Comparison of ENCODE assay signal across 8 mouse cellular contexts in genomic region chr4:134401181-134401661, GRCm38 (mm10). TPM values are rescaled to one million over a fixed set of nuclear protein-coding genes. Genes with fewer than 3 reads are reported as not detected.
DNase-seq lines count a peak whose midpoint lies in the region; ATAC-seq and TF ChIP-seq lines count a peak whose summit lies in the region.

No protein-coding gene starts in this region.

- 6% methylated on average over 19 of the region's 19 CpGs for WGBS in hindbrain, embryonic 16.5 days

- peak; percentile 33; the same call in 1 of the 2 replicates for TF ChIP-seq POLR2A in cortical plate, adult 2 months (IDR thresholded peaks at IDR 0.05; ENCODE audit: extremely low read depth, insufficient read depth, low read length)

- ATAC-seq in G1E (ENCODE audit: extremely low read depth, insufficient number of reproducible peaks, low FRiP score, poor library complexity, severe bottlenecking) = peak; percentile 62
- ATAC-seq in hindbrain, embryonic 16.5 days = peak; percentile 71
- no peak for ATAC-seq in inflammation-experienced regulatory T-cells, adult 6 months

- H3K27ac ChIP-seq in cortical plate, adult 2 months (ENCODE audit: insufficient read depth, low read length) = peak overlapping the region; percentile 73; the same call in 1 of the 2 replicates
- peak overlapping the region; percentile 76 for H3K27ac ChIP-seq in hindbrain, embryonic 16.5 days (ENCODE audit: low read depth, low read length)

- H3K4me3 ChIP-seq in G1E (ENCODE audit: low read depth, low read length) = peak overlapping the region; percentile 66
- H3K4me3 ChIP-seq in cortical plate, adult 2 months (ENCODE audit: insufficient read depth, low read length) = peak overlapping the region; percentile 3
- H3K4me3 ChIP-seq in hindbrain, embryonic 16.5 days (ENCODE audit: low read length) = peak overlapping the region; percentile 44

- H3K9ac ChIP-seq in hindbrain, embryonic 16.5 days (ENCODE audit: low read depth, low read length) = peak overlapping the region; percentile 66

- peaks cover 39% of the 10 kb centered on the region for H3K27me3 ChIP-seq in G1E (ENCODE audit: insufficient read depth, low read length)
- H3K27me3 ChIP-seq in hindbrain, embryonic 16.5 days (replicated peaks; ENCODE audit: control insufficient read depth, insufficient read depth, low read length) = no peaks in the 10 kb centered on the region

- no peaks in the 10 kb centered on the region for H3K9me3 ChIP-seq in G1E (replicated peaks)
- no peaks in the 10 kb centered on the region for H3K9me3 ChIP-seq in hindbrain, embryonic 16.5 days (ENCODE audit: control insufficient read depth, low read length)

- DNase-seq in G1E (ENCODE audit: low spot score) = peak; percentile 84
- DNase-seq in gastrocnemius, adult 18-20 months (ENCODE audit: low spot score) = peak; percentile 43
- peak; percentile 81 to 86 for DNase-seq in left cerebral cortex, adult 9 months (ENCODE audit: low spot score in 2 of 2)
- DNase-seq in lung, postnatal 36 days = peak; percentile 61
- peak; percentile 82 to 88 for DNase-seq in right cerebral cortex, adult 2 months (ENCODE audit: low spot score in 2 of 2)

- peak overlapping the region; percentile 68 for H3K4me2 ChIP-seq in hindbrain, embryonic 16.5 days (ENCODE audit: low read length)

- TF ChIP-seq CTCF in G1E (IDR thresholded peaks at IDR 0.05; ENCODE audit: low read depth, low read length) = no peak
- no peak for TF ChIP-seq CTCF in cortical plate, adult 2 months (IDR thresholded peaks at IDR 0.05; ENCODE audit: extremely low read depth, insufficient read depth, low read length)

- peaks cover 18% of the 10 kb centered on the region for H3K36me3 ChIP-seq in G1E (replicated peaks)
- no peaks in the 10 kb centered on the region for H3K36me3 ChIP-seq in hindbrain, embryonic 16.5 days (ENCODE audit: control insufficient read depth, insufficient read depth, low read length)

- peaks cover 46% of the 10 kb centered on the region for H3K4me1 ChIP-seq in G1E (ENCODE audit: insufficient read depth, low read depth, low read length)
- peaks cover 14% of the 10 kb centered on the region for H3K4me1 ChIP-seq in cortical plate, adult 2 months (ENCODE audit: control insufficient read depth, insufficient read depth, low read length)
- H3K4me1 ChIP-seq in hindbrain, embryonic 16.5 days (ENCODE audit: control insufficient read depth, insufficient read depth, low read depth, low read length) = peaks cover 22% of the 10 kb centered on the region

RNA-seq across cellular contexts. Expression of gene Pafah2, which starts 5.1 kb away (rescaled TPM):
- total RNA-seq in G1E (2014; fragmentation: Nextera tagmentation) (15.1 and 16.3 TPM in 2 replicates), G1E (2017) (45.9 and 48.0 TPM in 2 replicates)
- polyA plus RNA-seq in G1E (2012) = 10.2 and 14.9 TPM in 2 replicates
- polyA plus RNA-seq in cortical plate, adult 2 months (2012; rRNA removed) = 8.9 and 9.3 TPM in 2 replicates
- 1 to 10 TPM; 2.5 to 2.6 TPM for total RNA-seq in gastrocnemius, adult 18-20 months (2021)
- polyA plus RNA-seq in hindbrain, embryonic 16.5 days (2015; fragmentation: Nextera tagmentation; extraction: Ambion mirVana) = 7.8 and 8.5 TPM in 2 replicates
- polyA plus RNA-seq in inflammation-experienced regulatory T-cells, adult 6 months (2017; shearing (Covaris generic)) = 1 to 10 TPM in 2 of 3 experiments, under 1 TPM in 1; 0.80 to 1.5 (median 1.2) TPM

RNA-seq across cellular contexts. Expression of gene Extl1, which starts 17.6 kb away (rescaled TPM):
- total RNA-seq in G1E (2014; fragmentation: Nextera tagmentation) (not detected in 2 replicates), G1E (2017) (0.05 TPM in 1 of 2 replicates, not detected in the other)
- not detected in 2 replicates for polyA plus RNA-seq in G1E (2012)
- polyA plus RNA-seq in cortical plate, adult 2 months (2012; rRNA removed) = 49.2 and 52.7 TPM in 2 replicates
- total RNA-seq in gastrocnemius, adult 18-20 months (2021) = 10 to 100 TPM; 25.5 to 31.9 TPM
- polyA plus RNA-seq in hindbrain, embryonic 16.5 days (2015; fragmentation: Nextera tagmentation; extraction: Ambion mirVana) = 0.65 and 0.66 TPM in 2 replicates
- 1 to 10 TPM in 2 of 3 experiments, under 1 TPM in 1; 0.21 to 1.3 (median 1.0) TPM for polyA plus RNA-seq in inflammation-experienced regulatory T-cells, adult 6 months (2017; shearing (Covaris generic))

RNA-seq across cellular contexts. Expression of gene Slc30a2, which starts 58.2 kb away (rescaled TPM):
- 3.8 and 4.6 TPM in 2 replicates for total RNA-seq in G1E (2014; fragmentation: Nextera tagmentation)
- 5.6 and 6.1 TPM in 2 replicates for total RNA-seq in G1E (2017)
- 4.7 and 8.2 TPM in 2 replicates for polyA plus RNA-seq in G1E (2012)
- polyA plus RNA-seq in cortical plate, adult 2 months (2012; rRNA removed) = 0.02 and 0.06 TPM in 2 replicates
- total RNA-seq in gastrocnemius, adult 18-20 months (2021) = 10 to 100 TPM in 1 of 2 experiments, 1 to 10 TPM in 1; 5.4 to 12.7 TPM
- polyA plus RNA-seq in hindbrain, embryonic 16.5 days (2015; fragmentation: Nextera tagmentation; extraction: Ambion mirVana) = 0.17 and 0.25 TPM in 2 replicates
- polyA plus RNA-seq in inflammation-experienced regulatory T-cells, adult 6 months (2017; shearing (Covaris generic)) = under 1 TPM; 0.21 to 0.34 (median 0.29) TPM

Comparison
In these comparisons a context has a peak if more than half of its experiments do, and no peak if none do; other contexts are left out.
1. H3K4me3 ChIP-seq: peak in every context shown above with its lines; median percentile 66 in G1E; 44 in hindbrain, embryonic 16.5 days; 3 in cortical plate, adult 2 months.
2. RNA of gene Extl1, which starts 17.6 kb away (polyA plus RNA-seq): 49.2 to 52.7 TPM in cortical plate, adult 2 months; 0.21 to 1.3 TPM in inflammation-experienced regulatory T-cells, adult 6 months, 0.65 to 0.66 TPM in hindbrain, embryonic 16.5 days and not detected in G1E; every median in the first group is over 10 times any median in the second.
3. Peak in every context shown above with its lines, with median percentiles within 50 percentile points of each other: DNase-seq.